Mouse (Mus musculus) lung, postnatal 0 days (tissue): ENCODE data around the gene Carnmt1.

Experiments
- CTCF ChIP-seq: IDR thresholded peaks from 2 replicates; pipeline ENCODE4 v1.5.1; 2016; ENCODE audit warnings: antibody characterized with exemption, mild to moderate bottlenecking
- EP300 ChIP-seq: IDR thresholded peaks from 2 replicates; pipeline ENCODE4 v1.6.1; 2016; ENCODE audit warnings: antibody characterized with exemption, mild to moderate bottlenecking, control low read depth

DNA sequence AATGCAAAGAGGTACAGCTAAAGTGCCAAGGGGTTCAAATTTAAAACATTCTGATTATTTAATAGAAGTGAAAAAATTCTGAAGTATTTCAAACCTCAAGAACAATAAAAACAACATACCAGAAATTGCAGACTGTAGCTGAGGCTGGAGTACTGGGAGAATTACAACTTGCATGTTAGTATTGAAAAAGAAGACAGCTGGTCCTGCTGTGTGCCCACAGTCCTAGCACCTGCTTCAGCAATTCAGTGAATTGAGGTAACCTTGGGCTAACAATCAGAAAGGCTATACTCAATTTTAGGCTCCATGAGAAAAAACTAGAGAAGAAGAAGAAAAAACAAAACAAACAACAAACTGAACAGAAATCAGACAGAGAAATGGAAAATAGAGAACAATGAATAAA, 37.5 kb downstream of the Carnmt1 start:
- TF ChIP-seq CTCF (no peak), EP300 (no peak)
